Mouse (Mus musculus) brain, embryonic 14.5 days (tissue): ENCODE measurements around the gene A130010J15Rik.

ENCODE experiments used
- CTCF ChIP-seq: fragments of 200-500 bp; IDR thresholded peaks from 2 replicates; pipeline ENCODE4 v1.5.1; 2012; ENCODE audit warnings: inconsistent platforms, mild to moderate bottlenecking, moderate library complexity, borderline replicate concordance; ENCODE audit not compliant: insufficient read depth, insufficient read length; ENCODE audit errors: extremely low read depth
- POLR2A ChIP-seq: fragments of 200-500 bp; IDR thresholded peaks from 2 replicates; pipeline ENCODE4 v1.6.1; 2012; ENCODE audit warnings: mild to moderate bottlenecking, inconsistent platforms, borderline replicate concordance; ENCODE audit not compliant: poor library complexity, insufficient read depth, insufficient read length, severe bottlenecking; ENCODE audit errors: extremely low read depth

- no peak for TF ChIP-seq CTCF
- TF ChIP-seq POLR2A: no peak
Observed at GRCm38 (mm10) chr1:193146416-193146815, 21.4 kb upstream of the A130010J15Rik start.
